Mouse (Mus musculus) B cell, adult (primary cell): ENCODE data around the gene Dmrtc1b. TPM values are rescaled to one million over a fixed set of nuclear protein-coding genes. Genes with fewer than 3 reads are reported as not detected.

ENCODE experiments used
- total RNA-seq: library from RNA; stranded (reverse); gene quantifications from 4 replicates; pipeline ENCODE4 v1.2.4, GENCODE M21; 2023; ENCODE audit not compliant: inconsistent age

The Dmrtc1b gene
- total RNA-seq, result not detected in 4 replicates

GRCm38 (mm10) chrX:102707535-102707934 lies at the start of gene Dmrtc1b, which contains the start of gene Gm9112:
TSS of gene Dmrtc1b (plus strand) at chrX:102707865.
TSS of gene Gm9112 (minus strand) at chrX:102707635.

GRCm38 (mm10) chrX:102686872-102687271 lies 20.8 kb upstream of the Dmrtc1b start, which contains the start of gene Gm3880:
TSS of gene Gm3880 (minus strand) at chrX:102686972.

Other genes with a start within 250 kb of the Dmrtc1b start
- gene Hdac8, start 202.5 kb upstream of the Dmrtc1b start, total RNA-seq, result 11.8 to 17.2 TPM (median 12.7 TPM) in 4 replicates
- gene Phka1, start 63.6 kb upstream of the Dmrtc1b start, total RNA-seq, result 17.1 to 19.4 TPM (median 17.8 TPM) in 4 replicates
- gene Gm3880, start 20.9 kb upstream of the Dmrtc1b start, total RNA-seq, result not detected in 4 replicates
- gene Gm9112, start 230 bp upstream of the Dmrtc1b start, total RNA-seq, result not detected in 4 replicates
- not detected in 4 replicates for gene Dmrtc1c1, start 95.1 kb downstream of the Dmrtc1b start, total RNA-seq
- gene Dmrtc1c2, start 146.8 kb downstream of the Dmrtc1b start, total RNA-seq, result not detected in 4 replicates
- gene 1700031F05Rik, start 160.1 kb downstream of the Dmrtc1b start, total RNA-seq, result not detected in 4 replicates
- gene Dmrtc1a, start 200.8 kb downstream of the Dmrtc1b start, total RNA-seq, result not detected in 4 replicates
- not detected in 4 replicates for gene 1700011M02Rik, start 201.0 kb downstream of the Dmrtc1b start, total RNA-seq
- not detected in 4 replicates for gene 1700018G05Rik, start 220.5 kb downstream of the Dmrtc1b start, total RNA-seq